Mouse (Mus musculus): ENCODE data around the gene P3h4.
"Not testable (repeated sequence)": the region's sequence is repeated elsewhere in the genome, so short reads cannot be mapped to it uniquely, and the experiment has no call there.

The P3h4 gene

GRCm38 (mm10) chr11:100362209-100362978, 52.2 kb downstream of the P3h4 start:
- DNase-seq (ENCODE audit: low spot score in 2 of 2), result peak; percentile 74 to 84

GRCm38 (mm10) chr11:100361059-100361458, 53.6 kb downstream of the P3h4 start:
- not testable (repeated sequence) for DNase-seq (ENCODE audit: low spot score in 2 of 2)

GRCm38 (mm10) chr11:100360175-100360574, 54.5 kb downstream of the P3h4 start:
- DNase-seq (ENCODE audit: low spot score in 2 of 2), result no peak

Data from spleen, postnatal 10 days (tissue).